Mouse (Mus musculus): ENCODE measurements around the gene 4933424G06Rik.

GRCm38 (mm10) chr1:36723146-36724056, 13.5 kb downstream of the 4933424G06Rik start:
- no peak for TF ChIP-seq CTCF (IDR thresholded peaks at IDR 0.05)
- TF ChIP-seq EP300 (IDR thresholded peaks at IDR 0.05): no peak

Measured in lung, postnatal 0 days (tissue).